Mouse (Mus musculus): ENCODE data around the gene Gm2001. TPM values are rescaled to one million over a fixed set of nuclear protein-coding genes. Genes with fewer than 3 reads are reported as not detected.

The Gm2001 gene
- polyA plus RNA-seq (2015; fragmentation: Nextera tagmentation; extraction: Ambion mirVana): not detected in 2 replicates

GRCm38 (mm10) chr12:87842239-87842638, at the start of gene Gm2001:
Gene Gm2001, minus strand, starts transcription at chr12:87842339.

GRCm38 (mm10) chr12:87873772-87874171, 31.6 kb upstream of the Gm2001 start, which contains the start of gene Gm2016:
Gene Gm2016, plus strand, starts transcription at chr12:87874072.

GRCm38 (mm10) chr12:87816277-87816676, 25.9 kb downstream of the Gm2001 start, which contains the start of gene BB287469:
Gene BB287469, plus strand, starts transcription at chr12:87816577.

GRCm38 (mm10) chr12:87795212-87795611, 46.9 kb downstream of the Gm2001 start, which contains the start of gene Gm21936:
Gene Gm21936, plus strand, starts transcription at chr12:87795512.

Other genes with a start within 250 kb of the Gm2001 start
- gene Oog1, start 239.7 kb downstream of the Gm2001 start, polyA plus RNA-seq (2015; fragmentation: Nextera tagmentation; extraction: Ambion mirVana): not detected in 2 replicates
- not detected in 2 replicates for gene Gm4027, start 223.5 kb downstream of the Gm2001 start, polyA plus RNA-seq (2015; fragmentation: Nextera tagmentation; extraction: Ambion mirVana)
- gene Gm16381, start 197.7 kb downstream of the Gm2001 start, polyA plus RNA-seq (2015; fragmentation: Nextera tagmentation; extraction: Ambion mirVana): not detected in 2 replicates
- gene Gm21319, start 66.6 kb downstream of the Gm2001 start, polyA plus RNA-seq (2015; fragmentation: Nextera tagmentation; extraction: Ambion mirVana): not detected in 2 replicates
- not detected in 2 replicates for gene Gm21936, start 46.8 kb downstream of the Gm2001 start, polyA plus RNA-seq (2015; fragmentation: Nextera tagmentation; extraction: Ambion mirVana)
- not detected in 2 replicates for gene BB287469, start 25.8 kb downstream of the Gm2001 start, polyA plus RNA-seq (2015; fragmentation: Nextera tagmentation; extraction: Ambion mirVana)
- gene Gm2016, start 31.7 kb upstream of the Gm2001 start, polyA plus RNA-seq (2015; fragmentation: Nextera tagmentation; extraction: Ambion mirVana): not detected in 2 replicates
- gene Gm2022, start 53.0 kb upstream of the Gm2001 start, polyA plus RNA-seq (2015; fragmentation: Nextera tagmentation; extraction: Ambion mirVana): not detected in 2 replicates
- gene Gm2035, start 77.5 kb upstream of the Gm2001 start, polyA plus RNA-seq (2015; fragmentation: Nextera tagmentation; extraction: Ambion mirVana): not detected in 2 replicates
- gene Gm2042, start 111.7 kb upstream of the Gm2001 start, polyA plus RNA-seq (2015; fragmentation: Nextera tagmentation; extraction: Ambion mirVana): not detected in 2 replicates
- not detected in 2 replicates for gene Gm2075, start 169.5 kb upstream of the Gm2001 start, polyA plus RNA-seq (2015; fragmentation: Nextera tagmentation; extraction: Ambion mirVana)
- not detected in 2 replicates for gene Gm6803, start 176.4 kb upstream of the Gm2001 start, polyA plus RNA-seq (2015; fragmentation: Nextera tagmentation; extraction: Ambion mirVana)
- not detected in 2 replicates for gene Gm2056, start 184.7 kb upstream of the Gm2001 start, polyA plus RNA-seq (2015; fragmentation: Nextera tagmentation; extraction: Ambion mirVana)
- not detected in 2 replicates for gene Gm16368, start 241.4 kb upstream of the Gm2001 start, polyA plus RNA-seq (2015; fragmentation: Nextera tagmentation; extraction: Ambion mirVana)

Measured in spleen, postnatal 0 days (tissue).